Mouse (Mus musculus) monocyte, adult 5-6 weeks (primary cell): ENCODE measurements around the gene Oxld1. TPM values are rescaled to one million over a fixed set of nuclear protein-coding genes. Genes with fewer than 3 reads are reported as not detected.

Source experiments
- ATAC-seq: fragments of 153-309, 156-312 bp; replicated peaks from 2 replicates; pipeline ENCODE4 v1.8.0; 2017; ENCODE audit warnings: mild to moderate bottlenecking; ENCODE audit not compliant: low TSS enrichment, insufficient number of reproducible peaks, severe bottlenecking, poor library complexity, low FRiP score
- total RNA-seq: library from RNA; stranded (forward); fragments of 200-1000, 200-491, 200-594 nt; gene quantifications from 3 replicates; pipeline ENCODE4 v1.2.3, GENCODE M21; 2017

The Oxld1 gene
- total RNA-seq: 3.5 to 6.4 TPM (median 3.9 TPM) in 3 replicates

DNA sequence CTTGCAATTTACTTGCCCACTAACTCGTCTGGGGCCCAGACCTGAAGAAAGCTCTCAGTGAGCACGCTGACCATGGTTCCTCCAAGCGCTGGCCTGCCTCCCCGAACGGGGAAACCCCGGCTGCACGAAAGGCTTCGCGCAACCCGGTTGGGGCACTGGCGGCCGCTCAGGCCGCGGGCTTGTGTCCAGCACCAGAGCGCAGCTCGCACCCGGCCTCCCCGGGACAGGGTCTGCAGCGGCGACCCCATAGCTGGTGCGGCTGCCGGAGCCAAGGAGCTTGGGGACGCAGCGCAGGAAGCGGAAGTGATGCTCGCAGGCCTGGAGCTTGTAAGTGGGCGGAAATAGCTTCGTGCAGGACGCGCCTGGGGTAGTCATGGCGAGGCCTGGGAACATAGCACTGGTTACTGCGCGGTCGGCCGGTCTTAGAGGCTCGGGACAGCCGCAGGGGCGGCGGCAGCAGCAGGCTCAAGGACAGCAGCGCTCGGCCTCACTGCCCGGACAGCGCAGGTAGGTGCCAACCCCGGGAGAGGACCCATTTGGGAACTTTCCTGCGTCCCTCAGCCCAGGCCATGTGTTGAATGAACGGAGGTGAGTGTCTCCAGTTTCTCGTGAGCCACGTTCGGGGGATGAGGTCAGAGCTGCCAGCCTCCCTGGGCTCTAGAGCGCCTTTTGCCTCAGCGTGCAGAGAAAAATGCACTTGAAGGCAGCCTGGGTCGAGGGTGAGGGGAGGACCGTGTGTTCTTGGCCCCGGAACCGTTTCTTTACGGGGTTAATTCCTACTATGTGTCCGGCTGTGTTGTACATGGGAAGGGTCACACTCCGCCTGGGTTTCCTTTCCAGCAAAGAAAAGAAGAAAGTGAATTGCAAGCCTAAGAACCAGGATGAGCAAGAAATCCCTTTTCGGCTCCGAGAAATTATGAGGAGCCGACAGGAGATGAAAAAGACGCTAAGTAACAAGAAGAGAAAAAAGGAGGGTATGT is at the start of gene Oxld1, which contains the start of gene Ccdc137:
Oxld1 (minus strand) TSS at position 297 of the 980 bp plus-strand sequence.
Ccdc137 (plus strand) TSS at position 344 of the 980 bp plus-strand sequence.
- ATAC-seq: peak; percentile 93

DNA sequence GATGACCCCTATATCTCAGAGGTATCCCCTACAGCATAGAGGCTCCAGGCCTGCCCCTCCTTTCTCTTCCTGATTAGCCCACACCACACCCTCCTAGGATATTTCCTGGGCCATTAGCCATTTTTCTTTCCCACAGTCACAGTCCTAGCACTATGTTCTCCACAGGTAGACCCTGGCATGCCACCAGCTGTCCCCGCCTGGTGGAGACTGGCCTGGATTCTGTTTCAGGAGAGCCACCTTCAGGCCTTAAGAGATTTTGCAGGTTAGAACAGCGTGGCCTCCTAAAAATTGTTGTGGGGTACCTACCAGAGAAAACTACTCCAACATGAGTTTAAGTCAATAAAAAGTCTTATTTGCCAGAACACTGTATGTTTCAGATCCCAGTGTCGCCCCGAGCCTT is 49.0 kb upstream of the Oxld1 start:
- ATAC-seq: no peak

DNA sequence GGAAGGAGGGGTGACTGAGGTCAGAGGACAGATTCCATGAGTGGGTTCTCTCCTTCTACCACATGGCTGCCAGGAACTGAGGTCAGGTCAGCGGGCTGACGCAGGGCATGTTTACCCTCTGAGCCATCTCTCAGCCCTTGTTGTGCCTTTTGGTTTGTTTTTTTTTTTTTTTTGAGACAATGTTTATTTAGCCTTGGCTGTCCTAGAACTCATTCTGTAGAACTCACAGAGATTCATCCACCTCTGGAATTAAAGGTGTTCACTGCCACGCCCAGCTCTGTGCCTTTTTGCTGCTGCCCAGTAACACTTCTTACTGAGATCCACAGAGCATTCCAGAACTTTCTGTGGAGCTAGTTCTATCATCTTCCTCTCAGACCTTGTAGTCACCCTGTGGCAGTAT is 47.8 kb upstream of the Oxld1 start:
- no peak for ATAC-seq

DNA sequence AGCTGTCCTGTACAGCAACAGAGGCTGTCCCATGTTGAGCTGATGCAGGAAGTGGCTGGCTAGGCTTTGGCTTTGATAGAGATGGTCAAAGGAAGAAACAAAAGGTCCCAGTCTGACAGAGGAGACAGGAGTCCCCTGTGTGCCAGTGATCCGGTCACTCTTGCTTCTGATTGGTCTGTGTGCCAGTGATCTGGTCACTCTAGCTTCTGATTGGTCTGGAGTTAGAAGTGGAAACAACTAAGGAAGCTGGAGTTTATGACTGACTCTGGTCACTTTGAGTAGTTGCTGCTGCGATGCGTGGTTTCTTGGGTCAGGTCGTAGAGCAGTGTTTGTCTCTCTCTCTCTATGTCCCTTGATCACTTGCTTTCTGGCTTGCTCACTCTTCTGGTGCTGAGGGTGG is 43.8 kb upstream of the Oxld1 start:
- no peak for ATAC-seq

DNA sequence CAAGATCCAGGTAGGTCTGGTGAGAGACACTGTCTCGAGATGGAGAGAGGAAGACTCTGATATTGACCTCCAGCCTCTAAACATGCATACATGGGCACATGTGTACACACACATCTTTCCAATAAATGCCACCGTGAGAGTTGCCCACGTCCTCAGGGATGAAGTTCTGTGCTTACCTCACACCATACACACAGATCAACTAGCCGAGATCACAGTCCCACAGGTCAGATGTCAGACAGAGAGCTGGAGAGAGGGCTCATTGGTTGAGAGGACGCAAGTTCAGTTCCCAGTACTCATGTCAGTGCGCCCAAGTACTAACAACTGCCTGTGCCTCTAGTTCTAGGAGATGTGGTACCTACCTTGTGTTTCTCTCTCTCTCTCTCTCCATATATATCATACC is 43.1 kb upstream of the Oxld1 start:
- ATAC-seq: no peak

DNA sequence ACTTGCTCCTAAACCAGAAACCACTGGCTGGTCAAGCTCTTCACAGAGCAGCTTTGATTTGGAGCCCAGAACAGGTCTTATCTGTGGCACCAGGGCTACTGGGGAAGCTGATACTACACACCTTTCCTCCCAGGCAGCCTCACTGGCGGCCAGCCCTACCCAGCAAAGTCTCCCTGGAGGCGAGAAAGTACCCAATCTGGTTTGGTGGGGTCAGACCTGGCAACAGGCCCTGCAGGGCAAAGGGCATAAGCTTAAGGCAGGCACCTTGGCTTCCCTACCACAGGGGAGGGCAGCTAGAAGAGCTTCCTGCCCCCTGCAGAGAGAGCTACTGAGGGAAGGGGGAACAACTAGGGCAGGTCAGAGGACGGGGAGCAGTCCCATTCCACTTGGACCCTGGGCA is 42.5 kb upstream of the Oxld1 start:
- ATAC-seq: no peak

DNA sequence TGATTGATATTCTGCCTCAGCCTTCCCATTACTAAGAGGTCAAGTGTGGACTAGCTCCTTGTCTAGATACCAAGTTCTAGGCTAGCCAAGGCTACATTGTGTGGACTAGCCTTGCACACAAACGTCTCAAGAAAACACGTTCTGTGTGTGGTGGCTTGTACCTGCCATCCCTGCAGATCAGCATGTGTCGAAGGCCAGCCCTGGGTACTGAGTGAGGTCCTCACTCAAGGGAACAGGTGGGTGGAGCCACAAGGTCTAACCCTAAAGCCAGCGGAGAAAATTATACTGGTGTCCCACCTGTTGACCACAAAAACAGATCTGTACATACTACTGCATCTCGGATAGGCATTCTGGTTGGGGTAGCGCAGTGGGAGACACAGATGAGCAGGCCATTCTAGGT is 42.0 kb upstream of the Oxld1 start:
- ATAC-seq: no peak

DNA sequence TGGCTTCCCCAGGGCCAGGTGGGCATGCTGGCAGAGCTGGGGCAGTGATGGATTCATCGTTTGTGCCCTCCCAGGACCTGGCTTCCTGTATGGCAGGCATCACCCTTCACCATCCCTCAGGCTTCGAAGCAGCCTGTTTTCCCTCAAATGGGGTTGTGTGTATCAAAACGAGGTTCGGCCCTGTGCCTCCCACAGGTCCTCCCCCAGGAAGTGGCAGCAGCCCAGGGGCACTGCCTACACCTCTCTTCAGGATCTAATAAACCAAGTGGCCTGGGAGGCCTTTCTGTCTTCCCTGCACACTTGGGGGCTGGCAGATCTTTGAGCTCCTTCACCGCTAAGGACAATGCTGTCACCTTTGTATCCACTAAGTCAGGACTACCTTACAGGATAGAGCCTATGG is 41.0 kb upstream of the Oxld1 start:
- no peak for ATAC-seq

DNA sequence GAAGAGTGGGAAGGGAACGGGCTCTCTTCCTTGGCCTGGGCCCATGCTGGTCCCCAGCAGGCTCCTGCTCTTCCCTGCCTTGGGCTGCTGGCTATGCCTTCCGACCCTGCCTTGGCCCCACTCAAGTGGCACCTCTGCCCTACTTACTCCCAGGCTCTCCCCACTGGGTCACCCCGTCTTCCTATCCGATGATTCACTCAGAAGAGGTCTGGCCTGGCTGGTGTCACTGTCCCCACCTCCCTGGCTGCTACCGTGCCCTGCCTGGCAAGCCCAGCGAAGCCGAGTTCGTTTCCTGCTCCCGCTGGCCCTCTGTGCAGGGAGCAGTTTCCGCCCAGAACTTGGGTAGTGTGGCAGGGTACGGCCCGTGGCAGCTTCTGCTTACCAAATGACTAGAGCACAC is 40.4 kb upstream of the Oxld1 start:
- ATAC-seq: no peak

DNA sequence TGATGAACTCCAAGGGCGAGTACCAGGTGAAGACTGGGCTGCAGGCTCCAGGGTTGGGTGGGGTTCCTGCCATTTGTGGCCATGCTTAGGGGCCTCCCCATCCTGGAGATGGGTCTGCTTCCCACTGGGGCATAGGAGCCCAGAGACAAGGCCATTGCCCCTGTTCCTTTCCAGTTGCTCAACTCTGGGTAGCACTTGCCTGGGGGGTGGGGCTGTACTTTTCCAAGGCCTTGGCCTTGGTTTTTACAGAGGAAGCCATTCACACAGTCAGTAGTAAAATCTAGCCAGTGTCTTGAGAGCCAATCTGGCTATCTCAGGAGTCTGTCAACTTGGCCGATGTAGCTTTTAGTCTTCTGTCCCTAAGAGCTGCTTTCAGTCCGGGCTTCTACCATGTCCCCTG is 39.6 kb upstream of the Oxld1 start:
- ATAC-seq: no peak

DNA sequence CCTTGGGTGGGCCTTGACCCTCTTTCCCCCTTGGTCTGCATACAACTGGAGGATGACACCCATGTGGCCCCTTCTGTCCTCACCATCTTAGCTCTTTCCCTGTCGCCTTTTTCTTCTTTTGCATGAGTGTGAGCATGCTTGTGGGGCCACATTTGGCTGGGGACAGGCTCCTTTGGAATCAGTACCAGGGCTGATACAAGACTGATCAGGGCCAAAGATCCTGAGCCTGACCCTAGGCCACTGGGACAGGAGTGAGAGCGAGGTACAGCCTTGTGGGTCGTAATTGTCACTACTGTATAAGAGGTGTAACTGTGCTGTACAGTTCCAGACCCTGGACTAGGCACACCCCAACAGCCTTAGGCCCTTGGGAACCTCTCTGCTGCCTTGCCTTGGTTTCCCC is 36.0 kb upstream of the Oxld1 start:
- ATAC-seq: no peak

DNA sequence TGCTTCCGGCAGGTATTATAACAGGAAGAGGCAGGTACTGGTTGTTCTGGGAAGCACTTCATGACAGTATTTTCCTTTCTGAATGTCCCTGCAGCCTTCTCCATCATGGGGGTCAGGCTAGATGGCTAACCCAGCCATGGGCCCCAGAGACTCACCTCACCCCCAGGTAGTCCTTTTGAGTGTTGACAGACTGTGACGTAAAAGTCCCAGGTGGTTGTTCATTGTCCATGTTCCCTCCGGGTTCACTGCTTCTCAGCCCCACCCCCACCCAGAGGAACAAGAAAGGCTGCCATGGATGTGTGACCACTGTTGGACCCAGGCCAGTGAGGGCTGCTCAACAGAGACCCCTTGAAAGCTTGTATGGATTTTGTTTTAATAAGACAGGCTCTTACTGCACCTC is 35.5 kb upstream of the Oxld1 start:
- ATAC-seq: no peak

DNA sequence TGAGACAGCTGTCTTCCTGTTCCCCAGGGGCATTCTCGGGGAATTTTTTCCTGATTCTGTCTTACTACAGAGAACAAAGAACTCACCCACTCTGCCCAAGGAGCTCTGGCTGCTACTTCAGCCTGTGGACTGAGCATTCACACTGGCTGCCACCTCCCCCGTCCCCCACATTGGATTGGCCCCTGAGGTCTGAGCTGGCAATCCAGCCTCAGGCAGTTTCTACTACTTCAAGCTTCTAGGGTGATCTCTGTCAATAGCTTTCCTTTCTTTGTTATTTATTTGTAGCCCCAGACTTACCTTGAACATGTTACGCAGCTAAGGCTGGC is 35.0 kb upstream of the Oxld1 start:
- no peak for ATAC-seq

DNA sequence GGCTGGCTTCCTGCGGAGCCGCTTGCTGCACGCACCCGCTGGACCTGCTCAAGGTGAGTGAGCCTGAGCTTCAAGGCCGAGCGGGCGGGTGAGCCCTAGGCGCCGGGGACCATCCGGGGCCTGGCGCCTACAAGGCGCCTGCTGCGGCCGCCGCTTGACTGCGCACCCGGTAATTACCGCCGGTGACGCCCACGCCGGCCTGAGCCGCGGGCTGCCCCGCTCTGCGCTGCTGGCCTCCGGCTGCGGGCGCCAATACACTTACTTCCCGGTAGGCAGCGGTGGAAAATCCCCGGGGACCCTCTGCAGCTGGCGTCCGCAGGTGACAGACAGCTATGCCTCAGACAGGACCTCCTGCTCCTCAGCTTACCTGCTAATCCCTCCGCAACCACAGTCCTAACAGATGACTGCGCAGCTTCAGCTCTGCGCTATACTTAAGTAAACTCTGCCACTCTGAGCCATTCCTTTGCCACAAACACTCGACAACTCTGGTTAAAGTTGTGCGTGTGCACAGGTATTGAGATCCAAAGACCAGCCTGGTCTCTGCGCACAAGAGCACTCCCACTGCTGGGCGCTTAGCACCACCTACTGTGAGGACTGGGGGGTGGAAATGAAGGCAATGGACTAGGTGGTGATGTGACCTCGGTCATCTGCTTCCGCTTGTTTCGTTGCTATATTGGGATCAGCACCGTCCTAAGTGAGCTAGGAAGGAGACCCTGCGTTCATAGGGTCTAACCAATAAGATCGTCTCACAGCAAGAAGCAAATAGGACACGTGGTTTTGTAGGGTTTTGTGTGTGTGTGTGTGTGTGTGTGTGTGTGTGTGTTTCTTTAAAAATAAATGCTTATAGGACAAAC is 34.4 kb upstream of the Oxld1 start:
- ATAC-seq: no peak

DNA sequence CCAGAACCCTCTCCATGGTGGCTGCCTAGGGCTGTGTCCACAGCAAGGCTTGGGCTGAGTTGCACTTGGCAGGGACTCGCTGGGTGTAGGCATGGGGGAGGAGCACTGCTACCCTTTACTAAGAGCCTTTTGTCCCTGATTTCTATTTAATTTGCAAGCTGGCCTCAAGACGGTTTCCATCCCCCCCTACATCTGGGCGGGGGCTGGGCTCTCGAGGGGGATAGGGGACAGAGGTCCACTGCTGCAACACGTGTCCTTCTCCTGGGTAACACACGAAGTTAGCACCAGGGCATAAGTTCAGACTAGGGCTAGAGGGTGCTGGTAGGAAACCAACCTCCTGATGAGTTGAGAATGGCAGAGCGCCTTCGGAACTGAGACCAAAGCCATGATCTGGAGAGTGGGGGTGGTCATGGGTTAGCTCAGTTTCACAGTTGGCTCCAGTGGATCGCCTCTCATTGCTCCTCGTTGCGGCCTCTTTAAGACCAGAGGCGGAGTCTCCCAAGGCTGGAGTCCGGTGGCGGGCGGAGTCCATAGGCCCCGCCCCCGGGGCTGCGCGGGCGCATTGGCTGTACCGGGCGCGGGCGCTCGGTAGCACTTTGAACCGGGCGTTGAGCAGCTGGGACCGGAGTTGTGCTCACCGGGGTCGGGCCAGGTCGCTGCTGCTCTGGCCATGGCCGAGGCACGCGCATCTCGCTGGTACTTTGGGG is 33.6 kb upstream of the Oxld1 start, which contains the start of gene Slc25a10:
Slc25a10 (plus strand) TSS at position 524 of the 707 bp plus-strand sequence.
- peak; percentile 66 for ATAC-seq

DNA sequence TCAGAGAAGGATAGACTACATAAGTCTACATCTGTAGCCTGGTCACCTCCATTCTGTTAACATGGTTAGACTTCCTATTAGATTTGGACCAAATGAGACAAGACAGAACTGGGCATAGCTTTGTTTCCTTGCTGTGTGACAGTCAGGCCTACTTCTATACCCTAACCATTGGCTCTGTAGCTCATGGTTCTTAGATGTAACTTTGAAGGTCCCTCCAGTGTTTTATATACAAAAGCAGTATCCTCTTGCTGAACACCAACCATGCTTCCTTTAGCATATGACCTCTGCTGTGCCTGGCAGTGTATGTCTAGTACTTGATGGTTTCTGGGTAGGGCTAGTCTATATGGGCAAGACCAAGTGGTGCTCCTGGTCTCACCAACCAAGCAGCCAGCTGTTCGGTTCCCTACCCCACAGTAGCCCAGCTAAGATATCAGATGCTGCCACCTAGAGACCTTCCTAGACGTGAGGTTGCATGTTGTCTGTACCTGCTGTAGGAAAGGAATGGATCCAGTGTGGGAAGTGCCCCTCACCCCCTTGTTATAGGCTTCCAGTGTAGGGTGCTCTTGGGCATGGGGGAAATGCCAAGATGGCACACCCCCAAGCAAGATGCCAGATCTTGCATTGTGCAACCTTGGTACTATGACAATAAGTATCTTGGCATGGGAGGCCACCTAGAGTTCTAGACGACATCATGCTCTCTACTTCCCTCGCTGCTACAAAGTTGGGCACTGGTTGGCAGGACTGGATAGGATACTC is 32.6 kb upstream of the Oxld1 start:
- no peak for ATAC-seq

DNA sequence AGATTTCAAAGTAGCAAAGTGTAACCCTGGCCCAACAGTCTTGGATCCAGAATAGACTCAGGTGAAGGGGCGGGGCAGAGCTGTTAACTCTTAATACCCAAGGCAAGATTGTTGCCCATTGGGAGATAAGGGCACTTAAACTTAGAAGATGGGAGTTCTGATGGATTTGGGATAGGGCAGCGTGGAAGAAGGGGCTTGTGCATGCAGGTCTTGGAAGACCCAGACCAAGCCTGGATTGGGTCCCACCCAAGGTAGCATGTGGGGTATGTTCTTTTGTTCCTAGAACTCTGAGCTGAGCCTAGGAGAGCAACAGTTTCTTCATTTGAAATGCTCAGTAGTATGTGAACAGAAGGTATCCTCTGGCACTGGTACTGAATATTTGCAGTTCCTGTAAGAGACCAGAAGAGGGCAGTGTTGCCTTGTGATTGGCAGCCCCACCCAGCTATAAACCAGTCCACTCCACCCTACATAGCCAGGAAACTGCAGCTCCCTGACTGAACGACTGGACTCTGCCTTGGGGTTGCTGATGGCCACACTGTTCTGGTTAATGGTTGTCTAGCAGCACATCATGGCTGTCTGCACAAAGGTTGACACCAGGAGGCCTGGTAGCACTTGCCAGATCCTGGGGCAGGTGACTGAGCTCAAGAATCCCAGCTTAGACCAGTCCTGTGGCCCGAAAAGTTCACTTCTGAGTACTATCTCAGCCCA is 31.3 kb upstream of the Oxld1 start:
- peak; percentile 68 for ATAC-seq

DNA sequence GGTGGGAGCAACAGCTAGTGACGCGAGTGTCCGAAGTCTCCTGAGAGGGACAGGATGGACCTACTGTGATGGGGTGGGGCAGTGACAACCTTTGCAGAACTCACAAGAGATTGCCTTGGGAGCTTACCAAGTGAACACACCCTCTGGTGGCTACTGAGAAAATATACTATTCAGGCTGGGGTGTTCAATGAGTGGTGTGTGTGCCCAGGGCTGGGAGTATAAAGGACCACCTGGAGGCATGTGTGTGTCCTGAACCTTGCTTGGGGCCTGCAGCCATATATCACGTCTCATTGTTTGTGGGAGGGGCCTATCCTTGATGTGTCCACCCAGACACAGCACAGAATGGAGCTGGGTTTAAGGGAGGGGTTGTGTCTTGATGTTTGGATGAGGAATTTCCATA is 30.6 kb upstream of the Oxld1 start:
- ATAC-seq: no peak
